Mouse (Mus musculus) bone marrow, adult 2 months (tissue): ENCODE measurements around the gene Padi2.

ENCODE experiments used
- CTCF ChIP-seq: fragments of 200-500 bp; IDR thresholded peaks from 2 replicates; pipeline ENCODE4 v1.5.1; 2011; ENCODE audit warnings: low read length, control low read depth; ENCODE audit not compliant: control insufficient read depth, insufficient read depth
- POLR2A ChIP-seq: fragments of 200-500 bp; IDR thresholded peaks from 2 replicates; pipeline ENCODE4 v1.6.1; 2011; ENCODE audit warnings: low read depth, mild to moderate bottlenecking, control low read depth, low read length, borderline replicate concordance; ENCODE audit not compliant: control insufficient read depth

DNA sequence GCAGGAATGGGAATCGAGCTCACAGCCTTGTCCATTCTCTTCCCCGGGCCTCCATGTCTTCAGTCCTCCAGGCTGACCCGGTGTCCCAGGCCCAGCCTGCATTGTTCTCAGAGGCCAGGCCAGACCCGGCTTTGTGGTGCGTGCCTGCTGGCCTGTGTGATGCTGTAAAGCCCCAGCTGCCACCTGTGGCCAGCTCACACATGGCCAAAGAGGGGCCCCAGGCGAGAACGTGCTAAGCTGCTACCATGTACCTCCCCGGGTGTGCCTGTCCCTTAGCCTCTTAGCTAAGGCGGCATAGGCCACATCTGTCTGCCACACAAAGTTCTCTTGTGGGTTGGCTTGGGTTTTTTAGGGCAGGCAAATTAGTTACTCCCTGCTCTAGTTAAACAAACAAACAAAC lies 29.5 kb downstream of the Padi2 start:
- TF ChIP-seq CTCF (no peak), POLR2A (no peak)
